Mouse (Mus musculus): ENCODE results near the gene Wnt11. TPM values are rescaled to one million over a fixed set of nuclear protein-coding genes. Genes with fewer than 3 reads are reported as not detected.

Gene Wnt11
- total and polyA plus RNA-seq, 3 experiments: not detected

DNA sequence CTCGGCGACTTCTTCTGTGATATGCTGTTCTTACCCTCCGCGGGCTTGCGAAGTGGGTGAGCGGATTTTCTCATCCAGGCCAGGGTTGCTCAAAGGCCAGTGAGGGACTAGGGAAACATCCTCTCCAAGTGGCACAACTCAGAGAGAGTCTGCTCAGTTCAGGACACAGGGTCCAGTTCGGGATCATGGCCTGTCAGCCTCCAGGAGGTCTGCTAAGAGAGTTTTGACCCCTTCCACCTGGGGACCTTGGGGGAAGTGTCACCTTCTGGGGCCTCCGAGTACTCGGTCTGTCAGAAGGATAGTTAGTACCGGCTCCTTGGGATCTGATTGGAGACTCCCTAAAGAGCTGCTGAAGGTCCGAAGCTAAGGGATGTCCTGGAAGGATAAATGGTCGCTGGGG is 4.4 kb downstream of the Wnt11 start:
- H3K4me1 ChIP-seq (ENCODE audit: control insufficient read depth in 1 of 2, insufficient read depth in 2 of 2, low read length in 2 of 2): peaks cover 0 to 3% of the 10 kb centered on the region in 2 experiments; a peak in 1 of 4 replicates

GRCm38 (mm10) chr7:98840771-98841170 is 5.9 kb downstream of the Wnt11 start:
- no peaks in the 10 kb centered on the region for H3K9me3 ChIP-seq (replicated peaks; ENCODE audit: insufficient read depth, low read length)
- H3K27ac ChIP-seq (ENCODE audit: control insufficient read depth, low read depth, low read length): no peak overlapping the region
- H3K36me3 ChIP-seq (ENCODE audit: control insufficient read depth in 1 of 2, insufficient read depth in 2 of 2, low read length in 2 of 2): no peaks in the 10 kb centered on the region
- no peak overlapping the region for H3K9ac ChIP-seq (ENCODE audit: control insufficient read depth, low read depth, low read length, poor library complexity, severe bottlenecking)
- peak; percentile 38 for DNase-seq (ENCODE audit: low read depth, low spot score)
- H3K79me2 ChIP-seq (ENCODE audit: control insufficient read depth, insufficient read depth, low read length, poor library complexity): no peaks in the 10 kb centered on the region
- peaks cover 0 to 3% of the 10 kb centered on the region in 2 experiments; a peak in 1 of 4 replicates for H3K4me1 ChIP-seq (ENCODE audit: control insufficient read depth in 1 of 2, insufficient read depth in 2 of 2, low read length in 2 of 2)
- H3K4me3 ChIP-seq (ENCODE audit: control insufficient read depth in 1 of 2, insufficient read depth in 1 of 2, low read depth in 2 of 2, low read length in 2 of 2): no peak overlapping the region
- TF ChIP-seq ETS1 (IDR thresholded peaks at IDR 0.05; ENCODE audit: low read depth, low read length) (no peak), MXI1 (IDR thresholded peaks at IDR 0.05; ENCODE audit: low read depth, low read length) (no peak), USF1 (IDR thresholded peaks at IDR 0.05; ENCODE audit: low read depth, low read length) (peak; percentile 68; the same call in 1 of the 2 replicates)
- H3K27me3 ChIP-seq (ENCODE audit: control insufficient read depth in 1 of 2, insufficient read depth in 2 of 2, low read length in 2 of 2): no peaks in the 10 kb centered on the region

More for the DNA sequence above, 4.4 kb downstream of the Wnt11 start:
- H3K79me2 ChIP-seq (ENCODE audit: control insufficient read depth, insufficient read depth, low read length, poor library complexity): no peaks in the 10 kb centered on the region
- DNase-seq (ENCODE audit: low read depth, low spot score): no peak
- no peaks in the 10 kb centered on the region for H3K27me3 ChIP-seq (ENCODE audit: control insufficient read depth in 1 of 2, insufficient read depth in 2 of 2, low read length in 2 of 2)
- H3K4me3 ChIP-seq (ENCODE audit: control insufficient read depth in 1 of 2, insufficient read depth in 1 of 2, low read depth in 2 of 2, low read length in 2 of 2): no peak overlapping the region
- no peak overlapping the region for H3K27ac ChIP-seq (ENCODE audit: control insufficient read depth, low read depth, low read length)
- H3K9ac ChIP-seq (ENCODE audit: control insufficient read depth, low read depth, low read length, poor library complexity, severe bottlenecking): no peak overlapping the region
- H3K9me3 ChIP-seq (replicated peaks; ENCODE audit: insufficient read depth, low read length): no peaks in the 10 kb centered on the region
- no peaks in the 10 kb centered on the region for H3K36me3 ChIP-seq (ENCODE audit: control insufficient read depth in 1 of 2, insufficient read depth in 2 of 2, low read length in 2 of 2)
- no peak for TF ChIP-seq USF1 (IDR thresholded peaks at IDR 0.05; ENCODE audit: low read depth, low read length)
- no peak for TF ChIP-seq MXI1 (IDR thresholded peaks at IDR 0.05; ENCODE audit: low read depth, low read length)
- TF ChIP-seq POLR2AphosphoS5 (IDR thresholded peaks at IDR 0.05; ENCODE audit: borderline replicate concordance, low read depth, low read length): no peak
- no peak for TF ChIP-seq MAZ (IDR thresholded peaks at IDR 0.05; ENCODE audit: low read depth, low read length)
- no peak for TF ChIP-seq ZC3H11A (IDR thresholded peaks at IDR 0.05; ENCODE audit: low read depth, low read length)
- TF ChIP-seq USF2 (IDR thresholded peaks at IDR 0.05; ENCODE audit: borderline replicate concordance in 1 of 2, insufficient read depth in 1 of 2, low read depth in 1 of 2, low read length in 2 of 2): no peak

DNA sequence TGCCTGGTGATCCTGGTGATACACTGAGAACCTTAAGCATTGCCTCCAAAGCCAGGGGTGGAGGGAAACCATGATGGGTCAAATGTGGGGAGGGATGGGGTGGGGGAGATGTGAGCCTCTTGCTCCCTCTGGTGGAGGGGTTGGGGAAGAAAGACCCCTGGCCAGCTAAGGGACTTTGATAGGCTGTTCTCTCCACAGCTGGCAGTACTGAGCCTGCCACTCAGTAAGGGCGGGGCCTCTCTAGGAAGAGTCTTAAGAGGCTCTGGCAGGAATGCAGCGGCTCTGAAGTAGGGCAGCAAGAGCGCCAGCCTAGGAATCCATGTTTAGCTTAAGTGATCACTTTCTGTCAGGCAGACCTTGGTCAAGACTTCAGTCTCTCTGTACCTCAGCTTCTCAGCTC is 6.9 kb downstream of the Wnt11 start:
- no peaks in the 10 kb centered on the region for H3K79me2 ChIP-seq (ENCODE audit: control insufficient read depth, insufficient read depth, low read length, poor library complexity)
- H3K27me3 ChIP-seq (ENCODE audit: control insufficient read depth in 1 of 2, insufficient read depth in 2 of 2, low read length in 2 of 2): no peaks in the 10 kb centered on the region
- TF ChIP-seq HCFC1 (IDR thresholded peaks at IDR 0.05; ENCODE audit: low read depth, low read length) (no peak), CTCF (IDR thresholded peaks at IDR 0.05 in 2 of 3, conservative IDR thresholded peaks at IDR 0.05 in 1 of 3; ENCODE audit: control insufficient read depth in 1 of 3, insufficient read depth in 1 of 3, low read depth in 2 of 3, low read length in 3 of 3, poor library complexity in 1 of 3, severe bottlenecking in 1 of 3) (peak; percentile 28 to 53 (median 40); a peak in 5 of 6 replicates), RAD21 (IDR thresholded peaks at IDR 0.05; ENCODE audit: low read depth, low read length) (peak; percentile 17), SMC3 (IDR thresholded peaks at IDR 0.05; ENCODE audit: low read depth, low read length) (peak; percentile 30; the same call in 1 of the 2 replicates)
- H3K36me3 ChIP-seq (ENCODE audit: control insufficient read depth in 1 of 2, insufficient read depth in 2 of 2, low read length in 2 of 2): no peaks in the 10 kb centered on the region
- no peak overlapping the region for H3K27ac ChIP-seq (ENCODE audit: control insufficient read depth, low read depth, low read length)
- DNase-seq (ENCODE audit: low read depth, low spot score): no peak
- no peaks in the 10 kb centered on the region for H3K9me3 ChIP-seq (replicated peaks; ENCODE audit: insufficient read depth, low read length)
- no peak overlapping the region for H3K4me3 ChIP-seq (ENCODE audit: control insufficient read depth in 1 of 2, insufficient read depth in 1 of 2, low read depth in 2 of 2, low read length in 2 of 2)
- no peak overlapping the region for H3K9ac ChIP-seq (ENCODE audit: control insufficient read depth, low read depth, low read length, poor library complexity, severe bottlenecking)
- peaks cover 0 to 3% of the 10 kb centered on the region in 2 experiments; a peak in 1 of 4 replicates for H3K4me1 ChIP-seq (ENCODE audit: control insufficient read depth in 1 of 2, insufficient read depth in 2 of 2, low read length in 2 of 2)
